Mouse (Mus musculus) adrenal gland, postnatal 10 days (tissue): Measurements from ENCODE around the gene Cpne9. TPM values are rescaled to one million over a fixed set of nuclear protein-coding genes. Genes with fewer than 3 reads are reported as not detected.
"Not testable (repeated sequence)": the region's sequence is repeated elsewhere in the genome, so short reads cannot be mapped to it uniquely, and the experiment has no call there.

Experiments used
- DNase-seq: peaks from one replicate; pipeline ENCODE4 v3.0.0; 2021; ENCODE audit warnings: mixed read lengths
- total RNA-seq, 2 experiments: library from RNA; stranded (reverse); gene quantifications; 2 replicates each; pipeline ENCODE4 v1.2.3; 2021

Cpne9 gene
- total RNA-seq, 2 experiments from 2014 or later, result 0.90 to 1.2 TPM

GRCm38 (mm10) chr6:113289346-113289745 is 7.2 kb downstream of the Cpne9 start:
- DNase-seq, result no peak

- no peak for DNase-seq
These were observed 8.2 kb downstream of the Cpne9 start for GRCm38 (mm10) chr6:113290346-113290745.

- DNase-seq, result no peak
These were observed 10.8 kb downstream of the Cpne9 start for GRCm38 (mm10) chr6:113292938-113293337.

GRCm38 (mm10) chr6:113296046-113296445 is 13.9 kb downstream of the Cpne9 start:
- no peak for DNase-seq

GRCm38 (mm10) chr6:113296639-113297038 is 14.5 kb downstream of the Cpne9 start:
- no peak for DNase-seq

- no peak for DNase-seq
These were observed 19.2 kb downstream of the Cpne9 start for GRCm38 (mm10) chr6:113301350-113301749.

GRCm38 (mm10) chr6:113302258-113302657 is 20.2 kb downstream of the Cpne9 start:
- peak; percentile 13 for DNase-seq

- DNase-seq, result peak; percentile 100
These were observed 24.3 kb downstream of the Cpne9 start for GRCm38 (mm10) chr6:113306322-113306985.

- DNase-seq, result no peak
These were observed 24.9 kb downstream of the Cpne9 start, which contains the start of gene Brpf1 for GRCm38 (mm10) chr6:113306986-113307349. Gene Brpf1 (plus strand): TSS chr6:113307137.

- DNase-seq, result peak; percentile 86
These were observed 25.5 kb downstream of the Cpne9 start for GRCm38 (mm10) chr6:113307481-113308121.

GRCm38 (mm10) chr6:113308141-113308540 is 26.0 kb downstream of the Cpne9 start:
- peak; percentile 60 for DNase-seq

- DNase-seq, result no peak
These were observed 33.9 kb downstream of the Cpne9 start for GRCm38 (mm10) chr6:113315972-113316371.

GRCm38 (mm10) chr6:113326533-113327315 is 44.6 kb downstream of the Cpne9 start, which contains the start of gene Ogg1:
Gene Ogg1 (plus strand): TSS chr6:113326972.
- peak; percentile 98 for DNase-seq

- no peak for DNase-seq
These were observed 47.3 kb downstream of the Cpne9 start for GRCm38 (mm10) chr6:113329396-113329795.

- DNase-seq, result no peak
These were observed 48.4 kb downstream of the Cpne9 start for GRCm38 (mm10) chr6:113330547-113330946.

GRCm38 (mm10) chr6:113331721-113332120 is 49.6 kb downstream of the Cpne9 start:
- DNase-seq, result no peak

GRCm38 (mm10) chr6:113332734-113333133 is 50.6 kb downstream of the Cpne9 start:
- not testable (repeated sequence) for DNase-seq

GRCm38 (mm10) chr6:113333137-113333950 is 51.2 kb downstream of the Cpne9 start:
- peak; percentile 57 for DNase-seq

GRCm38 (mm10) chr6:113334216-113334615 is 52.1 kb downstream of the Cpne9 start:
- no peak for DNase-seq

- peak; percentile 67 for DNase-seq
These were observed 54.9 kb downstream of the Cpne9 start for GRCm38 (mm10) chr6:113336852-113337620.

GRCm38 (mm10) chr6:113341574-113341973 is 59.5 kb downstream of the Cpne9 start:
- DNase-seq, result no peak
